Mouse (Mus musculus) olfactory bulb, adult 2 months (tissue): ENCODE data around the gene Gusb.

ENCODE experiments used
- CTCF ChIP-seq: fragments of 200-500 bp; IDR thresholded peaks from 2 replicates; pipeline ENCODE4 v1.5.1; 2012; ENCODE audit warnings: low read depth, mild to moderate bottlenecking, low read length, moderate library complexity; ENCODE audit not compliant: insufficient read depth
- POLR2A ChIP-seq: fragments of 200-500 bp; IDR thresholded peaks from 2 replicates; pipeline ENCODE4 v1.6.1; 2012; ENCODE audit warnings: mild to moderate bottlenecking, low read depth, low read length, moderate library complexity; ENCODE audit not compliant: insufficient read depth

DNA sequence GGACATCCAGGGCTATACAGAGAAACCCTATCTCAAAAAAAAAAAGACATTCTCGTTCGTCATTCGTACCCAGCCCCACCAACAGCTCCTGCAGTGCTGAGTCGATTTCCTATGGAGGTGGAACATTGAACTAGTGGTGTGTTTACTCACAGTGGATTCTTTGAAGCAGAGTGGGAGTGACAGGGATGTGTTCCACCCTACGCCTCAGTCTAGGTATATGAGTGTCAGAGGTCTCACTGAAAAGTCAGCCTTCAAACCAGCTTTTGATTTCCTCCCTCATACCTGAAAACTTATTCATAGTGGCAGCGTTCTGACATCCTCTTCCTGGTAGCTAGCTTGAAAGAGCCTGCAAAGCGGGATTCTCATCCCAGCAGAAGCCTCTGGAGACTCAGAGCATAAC lies 34.4 kb downstream of the Gusb start:
- TF ChIP-seq CTCF (no peak), POLR2A (no peak)
